Mouse (Mus musculus) limb, embryonic 15.5 days (tissue): ENCODE results near the gene Slc12a6. TPM values are rescaled to one million over a fixed set of nuclear protein-coding genes. Genes with fewer than 3 reads are reported as not detected.
"Not testable (repeated sequence)": the region's sequence is repeated elsewhere in the genome, so short reads cannot be mapped to it uniquely, and the experiment has no call there.

ENCODE experiments used
- ATAC-seq: fragments of 200-750 bp; cut with Nextera tagmentation; 2 replicates; pipeline ENCODE4 v1.8.0; 2017; ENCODE audit warnings: low read depth, moderate TSS enrichment; ENCODE audit not compliant: insufficient number of reproducible peaks, low FRiP score, low TSS enrichment
- H3K27ac ChIP-seq: fragments of 300-500 bp; sonication (generic); 2 replicates; pipeline ENCODE4 v1.5.1; 2015; ENCODE audit warnings: moderate library complexity, mild to moderate bottlenecking, inconsistent platforms
- H3K27me3 ChIP-seq: fragments of 300-500 bp; sonication (generic); 2 replicates; pipeline ENCODE4 v1.6.1; 2015; ENCODE audit warnings: inconsistent platforms
- H3K36me3 ChIP-seq: fragments of 300-500 bp; sonication (generic); 2 replicates; pipeline ENCODE4 v1.6.1; 2015; ENCODE audit warnings: inconsistent platforms
- H3K4me1 ChIP-seq: fragments of 300-500 bp; sonication (generic); 2 replicates; pipeline ENCODE4 v1.6.1; 2015; ENCODE audit warnings: inconsistent platforms
- H3K4me2 ChIP-seq: fragments of 300-500 bp; sonication (generic); 2 replicates; pipeline ENCODE4 v1.6.1; 2015; ENCODE audit warnings: mild to moderate bottlenecking, inconsistent platforms
- H3K4me3 ChIP-seq: fragments of 300-500 bp; sonication (generic); 2 replicates; pipeline ENCODE4 v1.5.1; 2015; ENCODE audit warnings: mild to moderate bottlenecking, inconsistent platforms
- H3K9ac ChIP-seq: fragments of 300-500 bp; sonication (generic); 2 replicates; pipeline ENCODE4 v1.6.1; 2015; ENCODE audit warnings: inconsistent platforms
- H3K9me3 ChIP-seq: fragments of 300-500 bp; sonication (generic); 2 replicates; pipeline ENCODE4 v1.6.1; 2016; ENCODE audit warnings: inconsistent platforms
- WGBS: fragments of 180-500 bp; shearing (Covaris S2); methylation state at CpG from one replicate; pipeline ENCODE4 v1.1.7; 2015; 5-methylcytosine and 5-hydroxymethylcytosine counted together
- polyA plus RNA-seq: library from polyadenylated mRNA; unstranded; fragments of >200 nt; fragmentation: Nextera tagmentation; extraction: Ambion mirVana; gene quantifications from 2 replicates; pipeline ENCODE4 v1.2.1, GENCODE M21; 2015

Gene Slc12a6
- polyA plus RNA-seq, 1 experiment from 2014 or later, result 8.0 TPM

DNA sequence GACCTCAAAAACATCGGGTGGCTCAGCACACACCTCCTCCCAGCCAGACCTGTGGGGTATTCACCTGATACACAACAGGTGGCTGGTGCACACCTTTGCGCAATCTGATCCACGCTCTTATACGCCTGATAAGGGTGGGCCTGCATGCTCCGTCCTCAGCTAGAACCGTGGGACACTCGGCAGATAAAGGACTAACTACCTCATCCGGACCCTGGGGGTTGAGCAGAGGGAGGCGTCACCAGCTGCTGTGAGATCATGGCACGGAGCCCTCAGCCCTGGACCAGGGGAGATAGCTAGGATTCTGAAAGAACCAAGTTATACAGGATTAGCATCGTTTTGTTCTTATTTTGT, 592 bp downstream of the Slc12a6 start, which contains the start of gene Gm21985:
Gm21985 (plus strand) TSS at position 73 of the 351 bp plus-strand sequence.
- peaks cover 24% of the 10 kb centered on the region for H3K4me1 ChIP-seq
- 0 out of 2 replicates have a peak, but pooled peaks cover 2% of the 10 kb centered on the region for H3K36me3 ChIP-seq
- 2% methylated on average over 11 of the region's 11 CpGs for WGBS
- no peaks in the 10 kb centered on the region for H3K27me3 ChIP-seq
- no peaks in the 10 kb centered on the region for H3K9me3 ChIP-seq
- peak within 1 kb of the TSS; percentile 78 for H3K4me3 ChIP-seq
- peak within 1 kb of the TSS; percentile 74 for H3K9ac ChIP-seq
- no peak for ATAC-seq
- H3K4me2 ChIP-seq, result peak within 1 kb of the TSS; percentile 74
- peak within 1 kb of the TSS; percentile 87 for H3K27ac ChIP-seq

DNA sequence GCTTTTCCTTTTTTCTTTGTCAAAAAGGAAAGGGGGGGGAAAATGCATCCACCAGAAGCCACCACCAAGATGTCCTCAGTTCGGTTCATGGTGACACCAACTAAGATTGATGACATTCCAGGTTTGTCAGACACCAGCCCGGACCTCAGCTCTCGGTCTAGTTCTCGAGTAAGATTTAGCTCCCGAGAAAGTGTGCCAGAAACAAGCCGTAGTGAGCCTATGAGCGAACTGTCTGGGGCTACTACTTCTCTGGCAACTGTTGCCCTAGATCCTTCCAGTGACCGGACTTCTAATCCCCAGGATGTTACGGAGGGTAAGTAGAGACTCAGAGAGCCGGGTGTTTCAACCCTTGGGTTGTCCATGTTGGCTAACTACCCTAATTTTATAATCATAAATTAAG, 1.2 kb downstream of the Slc12a6 start:
- no peak overlapping the region for H3K9ac ChIP-seq
- peak overlapping the region; percentile 78 for H3K4me3 ChIP-seq
- 22% methylated on average over 10 of the region's 10 CpGs for WGBS
- H3K36me3 ChIP-seq, result 0 out of 2 replicates have a peak, but pooled peaks cover 2% of the 10 kb centered on the region
- peak overlapping the region; percentile 74 for H3K4me2 ChIP-seq
- H3K27ac ChIP-seq, result no peak overlapping the region
- H3K4me1 ChIP-seq, result peaks cover 24% of the 10 kb centered on the region
- H3K27me3 ChIP-seq, result no peaks in the 10 kb centered on the region
- no peaks in the 10 kb centered on the region for H3K9me3 ChIP-seq
- ATAC-seq, result no peak

DNA sequence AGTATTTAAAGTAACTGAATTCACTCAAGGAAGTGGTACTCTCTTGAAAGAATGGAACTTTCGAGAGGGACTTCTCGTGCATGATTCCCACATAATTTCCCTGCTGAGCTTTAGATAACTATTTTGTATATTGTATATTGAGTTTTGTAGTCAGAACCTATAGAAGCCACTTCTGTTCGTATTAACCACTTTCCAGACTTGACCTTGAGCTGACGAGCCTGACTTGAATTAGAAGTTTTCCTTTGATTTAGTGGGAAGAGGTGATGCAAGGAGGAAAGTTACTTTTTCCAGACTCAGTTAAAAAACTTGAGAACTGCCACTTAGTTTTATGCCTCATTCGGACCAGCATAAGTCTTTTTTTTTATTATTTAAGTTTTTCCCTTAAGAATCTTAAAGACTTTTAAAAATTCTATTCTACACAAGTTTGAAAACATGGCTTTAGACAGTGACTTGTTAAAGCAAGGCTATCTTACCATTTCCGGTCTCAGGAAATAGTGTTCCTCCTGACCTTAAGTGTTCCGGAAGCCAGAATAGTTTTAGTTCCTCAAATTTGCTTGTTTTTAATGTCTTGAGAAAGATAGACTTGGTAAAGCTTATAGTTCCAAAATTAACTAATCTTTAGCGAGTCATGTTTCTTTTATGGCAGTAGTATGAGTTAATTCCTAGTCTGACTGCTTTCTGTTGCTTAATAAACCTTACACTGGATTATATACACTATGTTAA, 2.1 kb downstream of the Slc12a6 start:
- H3K27me3 ChIP-seq, result no peaks in the 10 kb centered on the region
- H3K27ac ChIP-seq, result no peak overlapping the region
- H3K4me3 ChIP-seq, result peak overlapping the region; percentile 78; the same call in 1 of the 2 replicates
- H3K4me1 ChIP-seq, result peaks cover 21% of the 10 kb centered on the region
- H3K36me3 ChIP-seq, result 0 out of 2 replicates have a peak, but pooled peaks cover 2% of the 10 kb centered on the region
- ATAC-seq, result no peak
- peak overlapping the region; percentile 74 for H3K4me2 ChIP-seq
- no peaks in the 10 kb centered on the region for H3K9me3 ChIP-seq
- WGBS, result 64% methylated on average over 8 of the region's 8 CpGs
- H3K9ac ChIP-seq, result no peak overlapping the region

DNA sequence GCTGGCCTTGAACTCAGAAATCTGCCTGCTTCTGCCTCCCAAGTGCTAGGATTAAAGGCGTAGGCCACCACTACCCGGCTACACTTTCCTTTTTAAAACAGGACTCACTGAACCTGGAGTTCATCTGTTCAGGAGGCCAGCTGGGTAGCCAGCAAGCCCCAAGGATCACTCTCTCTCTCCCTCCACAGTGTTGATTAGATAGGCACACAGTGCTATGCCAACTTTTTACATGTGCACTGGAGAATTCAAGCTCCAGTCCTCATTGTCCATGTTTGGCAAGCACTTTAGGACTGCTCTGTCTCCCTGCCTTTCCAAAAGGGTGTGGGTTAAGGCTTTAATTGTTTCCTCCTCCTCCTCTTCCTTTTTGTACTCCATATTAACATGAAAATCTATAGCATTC, 4.4 kb downstream of the Slc12a6 start:
- H3K27me3 ChIP-seq, result no peaks in the 10 kb centered on the region
- H3K4me3 ChIP-seq, result no peak overlapping the region
- H3K27ac ChIP-seq, result no peak overlapping the region
- no peaks in the 10 kb centered on the region for H3K36me3 ChIP-seq
- peaks cover 11% of the 10 kb centered on the region for H3K4me1 ChIP-seq
- no peak overlapping the region for H3K4me2 ChIP-seq
- 88% methylated on average over 2 of the region's 2 CpGs for WGBS
- H3K9me3 ChIP-seq, result no peaks in the 10 kb centered on the region
- ATAC-seq, result no peak
- no peak overlapping the region for H3K9ac ChIP-seq

DNA sequence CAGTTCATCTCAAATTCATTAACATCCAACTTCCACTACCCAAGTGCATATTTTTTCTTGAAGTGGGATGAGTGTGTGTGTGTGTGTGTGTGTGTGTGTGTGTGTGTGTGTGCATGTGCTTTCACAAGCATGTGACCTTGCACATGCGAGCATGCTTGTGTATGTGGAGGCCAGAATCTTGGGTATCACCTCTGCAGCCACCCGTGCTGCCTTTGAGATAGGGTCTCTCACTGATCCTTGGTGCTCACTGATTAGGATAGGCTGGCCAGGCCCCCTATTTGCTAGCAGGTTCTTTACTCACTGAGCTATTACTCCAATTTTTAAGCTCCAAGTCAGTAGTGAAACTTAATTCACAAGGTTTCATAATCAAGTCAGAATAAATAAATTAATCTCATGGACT, 7.3 kb downstream of the Slc12a6 start:
- WGBS, result 88% methylated on average over 2 of the region's 2 CpGs

DNA sequence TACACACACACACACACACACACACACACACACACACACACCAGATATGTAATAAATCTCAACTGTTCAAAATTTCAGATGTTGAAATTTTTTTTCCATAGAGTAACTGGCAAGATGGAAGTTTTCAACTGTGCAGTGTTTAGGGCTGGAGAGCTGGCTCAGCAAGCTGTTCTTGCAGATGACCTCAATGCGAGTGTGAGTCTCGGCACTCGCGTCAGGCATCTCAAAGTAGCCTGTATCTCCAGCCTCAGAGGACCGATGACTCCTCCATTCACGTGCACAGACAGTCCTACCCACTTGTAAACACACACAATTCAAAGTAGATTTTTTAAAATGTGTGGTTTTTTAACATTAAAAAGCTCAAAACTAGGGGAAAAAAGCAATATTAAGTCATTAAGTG, 7.8 kb downstream of the Slc12a6 start:
- Histone ChIP-seq H3K27me3 (no peaks in the 10 kb centered on the region), H3K36me3 (no peaks in the 10 kb centered on the region), H3K27ac (no peak overlapping the region), H3K9ac (no peak overlapping the region), H3K4me2 (no peak overlapping the region), H3K4me1 (peaks cover 3% of the 10 kb centered on the region; the same call in 1 of the 2 replicates), H3K4me3 (no peak overlapping the region), H3K9me3 (no peaks in the 10 kb centered on the region)
- no peak for ATAC-seq
- 89% methylated on average over 6 of the region's 6 CpGs for WGBS

More for the DNA sequence above, 7.3 kb downstream of the Slc12a6 start:
- ATAC-seq, result no peak
- peaks cover 3% of the 10 kb centered on the region; the same call in 1 of the 2 replicates for H3K4me1 ChIP-seq
- H3K4me2 ChIP-seq, result no peak overlapping the region
- no peaks in the 10 kb centered on the region for H3K36me3 ChIP-seq
- H3K9me3 ChIP-seq, result no peaks in the 10 kb centered on the region
- no peak overlapping the region for H3K4me3 ChIP-seq
- H3K27me3 ChIP-seq, result no peaks in the 10 kb centered on the region
- no peak overlapping the region for H3K27ac ChIP-seq
- H3K9ac ChIP-seq, result no peak overlapping the region

DNA sequence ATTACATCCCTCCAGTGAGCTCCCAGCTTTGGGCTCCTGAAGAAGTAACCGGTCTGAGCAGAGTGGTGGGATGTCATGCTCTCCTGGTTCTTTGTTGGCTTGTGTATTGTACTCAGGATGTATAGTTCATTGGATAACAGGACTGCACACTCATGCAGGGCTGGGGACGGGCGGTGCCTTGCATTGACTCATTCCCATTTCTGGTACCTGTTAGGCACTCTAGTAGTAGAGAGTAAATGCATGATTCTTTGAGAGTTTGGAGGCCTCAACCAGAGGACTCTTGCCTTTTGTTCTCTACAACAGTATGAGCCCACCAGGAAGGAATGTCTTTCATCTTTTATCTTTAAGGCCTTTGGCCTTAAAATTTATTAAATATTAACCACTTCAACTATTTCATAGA, 11.2 kb downstream of the Slc12a6 start:
- H3K27me3 ChIP-seq, result no peaks in the 10 kb centered on the region
- no peak overlapping the region for H3K9ac ChIP-seq
- 89% methylated on average over 3 of the region's 3 CpGs for WGBS
- no peaks in the 10 kb centered on the region for H3K36me3 ChIP-seq
- H3K4me2 ChIP-seq, result no peak overlapping the region
- ATAC-seq, result no peak
- no peaks in the 10 kb centered on the region for H3K9me3 ChIP-seq
- H3K4me1 ChIP-seq, result no peaks in the 10 kb centered on the region
- no peak overlapping the region for H3K4me3 ChIP-seq
- no peak overlapping the region for H3K27ac ChIP-seq

DNA sequence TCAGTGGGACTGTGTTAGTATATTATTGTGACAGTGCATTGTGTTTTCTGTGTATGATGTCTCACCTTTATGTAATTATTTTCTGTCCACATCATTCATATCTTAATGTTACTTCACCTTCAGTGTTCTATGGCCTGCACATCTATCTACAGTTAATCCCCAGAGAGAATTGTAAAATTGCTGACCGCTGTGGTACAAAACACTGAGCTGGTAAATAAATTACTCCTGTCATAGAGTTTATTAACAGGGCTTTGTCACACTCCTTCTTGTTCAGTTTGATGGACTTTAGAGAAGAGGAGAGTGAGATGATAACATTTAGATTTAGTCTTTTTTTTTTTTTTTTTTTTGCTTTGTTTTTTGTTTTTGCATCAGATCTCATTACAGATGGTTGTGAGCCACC, 17.2 kb downstream of the Slc12a6 start:
- no peaks in the 10 kb centered on the region for H3K9me3 ChIP-seq
- H3K4me2 ChIP-seq, result no peak overlapping the region
- peaks cover 8% of the 10 kb centered on the region for H3K4me1 ChIP-seq
- H3K4me3 ChIP-seq, result no peak overlapping the region
- 87% methylated on average over 1 of the region's 1 CpGs for WGBS
- H3K27ac ChIP-seq, result no peak overlapping the region
- no peaks in the 10 kb centered on the region for H3K27me3 ChIP-seq
- ATAC-seq, result no peak
- H3K9ac ChIP-seq, result no peak overlapping the region
- no peaks in the 10 kb centered on the region for H3K36me3 ChIP-seq

DNA sequence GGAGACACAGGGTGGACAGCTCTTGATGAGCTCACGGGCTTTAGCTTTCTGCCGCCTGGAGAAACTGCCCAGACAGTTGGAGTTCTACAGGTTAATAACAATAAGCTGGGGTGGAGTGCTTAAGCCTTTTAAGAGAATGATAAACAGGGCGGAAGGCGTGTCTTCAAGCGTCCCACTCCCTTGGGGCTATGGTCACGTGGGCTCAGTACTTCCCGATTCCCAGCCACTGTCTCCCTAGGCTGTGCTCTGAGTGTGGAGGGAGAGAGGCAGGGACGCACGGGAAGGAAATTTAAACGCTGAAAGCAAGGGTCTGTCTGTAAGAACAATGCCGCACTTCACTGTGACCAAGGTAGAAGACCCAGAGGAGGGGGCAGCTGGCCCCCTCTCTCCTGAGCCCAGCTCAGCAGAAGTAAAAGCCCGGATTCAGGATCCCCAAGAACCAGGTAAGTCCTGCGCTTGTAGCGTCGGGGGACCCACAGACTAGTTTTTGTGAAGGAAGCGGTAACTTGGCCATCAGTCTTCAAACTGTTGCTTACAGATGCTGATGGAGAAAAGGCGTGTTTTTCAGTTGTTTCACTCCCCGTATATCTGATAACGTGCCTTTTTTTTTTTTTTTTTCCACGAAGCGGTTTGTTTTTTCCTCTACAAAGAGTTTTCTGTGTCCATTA, 18.9 kb downstream of the Slc12a6 start:
- Histone ChIP-seq H3K4me1 (peaks cover 8% of the 10 kb centered on the region), H3K4me3 (peak overlapping the region; percentile 38), H3K27me3 (no peaks in the 10 kb centered on the region), H3K9me3 (no peaks in the 10 kb centered on the region), H3K9ac (peak overlapping the region; percentile 24; the same call in 1 of the 2 replicates), H3K27ac (no peak overlapping the region), H3K36me3 (no peaks in the 10 kb centered on the region), H3K4me2 (peak overlapping the region; percentile 56)
- 2% methylated on average over 21 of the region's 21 CpGs for WGBS
- 0 out of 2 replicates have a peak, but pooled peaks have one; percentile 40 for ATAC-seq

DNA sequence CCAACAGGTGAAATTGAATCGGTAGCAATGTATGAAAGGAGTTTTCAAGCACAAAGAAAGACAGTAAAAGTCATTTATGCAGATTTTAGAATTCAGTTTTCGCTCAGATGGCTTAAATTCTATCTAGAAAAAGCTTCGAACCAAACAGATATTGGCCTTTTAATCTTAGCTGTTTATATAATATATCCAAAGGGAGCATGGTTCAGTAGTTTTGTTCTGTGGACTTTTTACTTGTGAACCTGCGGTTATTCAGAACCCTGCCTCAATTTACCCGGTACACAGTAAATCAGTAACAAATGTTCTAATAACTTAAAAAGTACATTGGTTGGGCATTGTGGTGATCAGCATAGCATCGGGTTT, 19.4 kb downstream of the Slc12a6 start:
- 56% methylated on average over 6 of the region's 6 CpGs for whole genome bisulfite sequencing
- H3K9me3 ChIP-seq, result no peaks in the 10 kb centered on the region
- H3K27me3 ChIP-seq, result no peaks in the 10 kb centered on the region
- peaks cover 8% of the 10 kb centered on the region for H3K4me1 ChIP-seq
- no peak overlapping the region for H3K27ac ChIP-seq
- H3K36me3 ChIP-seq, result no peaks in the 10 kb centered on the region
- no peak for ATAC-seq
- no peak overlapping the region for H3K9ac ChIP-seq
- H3K4me2 ChIP-seq, result peak overlapping the region; percentile 56; the same call in 1 of the 2 replicates
- H3K4me3 ChIP-seq, result peak overlapping the region; percentile 38

DNA sequence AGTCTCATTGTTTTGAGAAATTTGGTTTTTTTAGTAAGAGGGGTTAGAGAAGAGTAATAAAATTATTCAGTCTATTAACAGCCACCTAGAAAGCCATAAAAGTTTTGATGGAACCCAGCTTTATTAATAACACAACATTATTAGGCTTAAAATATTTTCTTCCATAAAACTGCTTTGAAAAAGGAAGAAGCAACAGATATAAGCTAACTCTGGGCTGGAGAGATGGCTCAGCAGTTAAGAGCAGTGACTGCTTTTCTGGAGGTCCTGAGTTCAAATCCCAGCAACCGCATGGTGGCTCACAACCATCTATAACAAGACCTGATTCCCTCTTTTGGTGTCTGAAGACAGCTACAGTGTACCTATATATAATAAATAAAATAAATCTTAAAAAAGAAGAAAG, 20.4 kb downstream of the Slc12a6 start:
- not testable (repeated sequence) for H3K9ac ChIP-seq, H3K4me2 ChIP-seq, ATAC-seq, H3K4me1 ChIP-seq, H3K27ac ChIP-seq, H3K36me3 ChIP-seq, H3K27me3 ChIP-seq, H3K9me3 ChIP-seq, H3K4me3 ChIP-seq
- WGBS, result 93% methylated on average over 1 of the region's 1 CpGs

DNA sequence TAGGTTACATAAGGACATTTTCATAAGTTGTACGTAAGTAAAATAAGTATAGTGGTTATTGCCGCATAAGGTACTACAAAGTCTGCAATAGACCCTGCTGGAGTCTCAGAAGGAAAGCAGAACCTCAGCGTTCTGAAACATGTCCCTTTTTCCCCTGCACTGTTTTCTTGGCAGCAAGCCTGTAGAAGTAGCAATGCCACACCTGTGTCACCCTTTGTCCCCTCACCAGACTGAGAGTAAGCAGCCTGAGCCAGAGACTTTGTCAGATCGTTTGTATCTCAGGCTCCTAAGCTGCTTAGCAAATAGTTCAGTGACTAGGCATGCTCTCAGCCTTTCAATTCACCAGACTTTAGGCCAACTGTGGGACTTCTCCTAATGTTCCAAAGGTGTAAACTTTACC, 21.4 kb downstream of the Slc12a6 start:
- H3K9ac ChIP-seq, result no peak overlapping the region
- no peak overlapping the region for H3K27ac ChIP-seq
- H3K4me2 ChIP-seq, result no peak overlapping the region
- no peaks in the 10 kb centered on the region for H3K36me3 ChIP-seq
- no peak for ATAC-seq
- H3K27me3 ChIP-seq, result no peaks in the 10 kb centered on the region
- no peaks in the 10 kb centered on the region for H3K9me3 ChIP-seq
- 63% methylated on average over 4 of the region's 4 CpGs for WGBS
- H3K4me3 ChIP-seq, result no peak overlapping the region
- peaks cover 8% of the 10 kb centered on the region for H3K4me1 ChIP-seq
